ENCODE assay signal across 8 mouse cellular contexts in the genomic region with DNA sequence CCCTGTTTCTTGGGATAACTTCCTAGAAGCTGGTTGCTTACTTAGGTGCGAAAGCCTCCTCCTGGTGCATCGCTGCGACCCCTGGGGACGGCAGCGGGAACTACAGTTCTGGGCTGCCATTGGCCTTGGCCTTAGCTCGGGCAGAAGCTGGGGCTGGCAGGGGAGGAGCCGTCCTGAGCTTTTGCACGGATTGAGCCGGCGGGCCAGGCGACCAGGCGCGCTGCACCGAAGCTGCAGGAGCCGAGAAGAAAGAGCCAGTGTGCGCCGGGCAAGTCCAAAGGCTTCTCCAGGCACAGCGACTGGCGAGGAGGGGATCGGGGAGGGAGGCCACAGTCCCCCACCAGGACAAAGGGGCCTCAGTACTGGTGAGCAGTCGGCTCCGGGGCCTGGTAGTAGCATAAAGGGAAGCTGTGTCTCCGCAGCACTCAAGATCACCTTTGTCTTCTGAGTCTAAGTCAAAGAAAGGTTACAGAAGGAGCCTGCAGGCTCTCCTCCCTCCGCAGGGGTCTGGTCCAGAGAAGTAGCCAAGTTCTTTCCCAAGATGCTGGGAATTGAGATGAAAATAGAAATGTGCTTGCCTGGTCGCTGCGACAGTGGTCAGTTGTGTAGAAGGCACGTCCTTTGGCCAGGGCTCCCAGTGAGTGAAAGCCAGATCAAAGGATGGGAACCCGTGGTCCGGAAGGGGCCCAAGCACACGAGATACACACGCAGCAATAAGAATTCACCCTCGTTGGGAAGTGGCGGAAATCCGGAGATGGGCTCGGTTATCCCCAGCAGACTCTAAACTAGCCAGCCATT. TPM values are rescaled to one million over a fixed set of nuclear protein-coding genes. Genes with fewer than 3 reads are reported as not detected.
A peak's percentile ranks its signal among the peaks of the same experiment; 100 is the strongest.
DNase-seq lines count a peak whose midpoint lies in the region; ATAC-seq and TF ChIP-seq lines count a peak whose summit lies in the region.

No protein-coding gene starts in this region.

- 7% methylated on average over 35 of the region's 35 CpGs for WGBS in hindbrain, embryonic 10.5 days
- WGBS in lung, embryonic 15.5 days, result 6% methylated on average over 35 of the region's 35 CpGs
- WGBS in thymus, adult 2 months, result 33% methylated on average over 35 of the region's 35 CpGs

- peak; percentile 80 for ATAC-seq in frontal cortex, adult (ENCODE audit: low TSS enrichment)
- ATAC-seq in lung, embryonic 15.5 days (ENCODE audit: borderline replicate concordance, extremely low read depth, low FRiP score, low TSS enrichment), result peak; percentile 91

- H3K4me3 ChIP-seq in hindbrain, embryonic 10.5 days, result peak overlapping the region; percentile 59
- peak overlapping the region; percentile 45 for H3K4me3 ChIP-seq in lung, embryonic 15.5 days
- H3K4me3 ChIP-seq in thymus, adult 2 months (ENCODE audit: control insufficient read depth, insufficient read depth, low read length), result peak overlapping the region; percentile 19

- 0 out of 2 replicates have a peak, but pooled peaks cover 3% of the 10 kb centered on the region for H3K36me3 ChIP-seq in hindbrain, embryonic 10.5 days
- no peaks in the 10 kb centered on the region for H3K36me3 ChIP-seq in lung, embryonic 15.5 days
- H3K36me3 ChIP-seq in thymus, adult 2 months (ENCODE audit: control insufficient read depth, insufficient read depth, low read length), result no peaks in the 10 kb centered on the region

- peak overlapping the region; percentile 95 for H3K27ac ChIP-seq in hindbrain, embryonic 10.5 days
- peak overlapping the region; percentile 40 for H3K27ac ChIP-seq in lung, embryonic 15.5 days
- no peak overlapping the region for H3K27ac ChIP-seq in thymus, adult 2 months (ENCODE audit: control insufficient read depth, insufficient read depth, low read length)

- no peak for TF ChIP-seq POLR2A in thymus, adult 2 months (IDR thresholded peaks at IDR 0.05; ENCODE audit: control insufficient read depth, extremely low read depth, insufficient read depth, low read length, poor library complexity)

- peaks cover 16% of the 10 kb centered on the region for H3K4me1 ChIP-seq in hindbrain, embryonic 10.5 days (replicated peaks)
- peaks cover 6% of the 10 kb centered on the region for H3K4me1 ChIP-seq in lung, embryonic 15.5 days
- H3K4me1 ChIP-seq in thymus, adult 2 months (replicated peaks; ENCODE audit: control insufficient read depth, insufficient read depth, low read length), result peaks cover 20% of the 10 kb centered on the region

- H3K27me3 ChIP-seq in hindbrain, embryonic 10.5 days (ENCODE audit: insufficient read depth, poor library complexity, severe bottlenecking), result peaks cover 46% of the 10 kb centered on the region
- no peaks in the 10 kb centered on the region for H3K27me3 ChIP-seq in lung, embryonic 15.5 days
- no peaks in the 10 kb centered on the region for H3K27me3 ChIP-seq in thymus, adult 2 months (ENCODE audit: control insufficient read depth, insufficient read depth, low read length)

- peak overlapping the region; percentile 63 for H3K9ac ChIP-seq in lung, embryonic 15.5 days

- H3K4me2 ChIP-seq in lung, embryonic 15.5 days, result peak overlapping the region; percentile 82

- no peaks in the 10 kb centered on the region for H3K9me3 ChIP-seq in hindbrain, embryonic 10.5 days
- H3K9me3 ChIP-seq in lung, embryonic 15.5 days, result no peaks in the 10 kb centered on the region

- peak; percentile 98 for DNase-seq in Muller cell, postnatal 12 days (ENCODE audit: inconsistent ontology term)
- DNase-seq in cerebellum, adult 9-10 months, result peak; percentile 97
- DNase-seq in hindbrain, embryonic 10.5 days (ENCODE audit: low spot score), result peak; percentile 96
- peak; percentile 79 for DNase-seq in layer of hippocampus, adult 9-10 months (ENCODE audit: low spot score)
- peak; percentile 84 for DNase-seq in ovary, adult 18-20 months (ENCODE audit: low spot score)
- peak; percentile 92 for DNase-seq in thymus, adult 2 months

- peak; percentile 95 for TF ChIP-seq CTCF in thymus, adult 2 months (IDR thresholded peaks at IDR 0.05; ENCODE audit: borderline replicate concordance, control insufficient read depth, extremely low read depth, insufficient read depth, low read length, poor library complexity)

RNA-seq across cellular contexts. Expression of a gene that starts 8.0 kb away (rescaled TPM):
- 1.2 and 2.0 TPM in 2 replicates for polyA plus RNA-seq in hindbrain, embryonic 10.5 days (2016; fragmentation: Nextera tagmentation; extraction: Ambion mirVana)
- 1.2 and 1.3 TPM in 2 replicates for polyA plus RNA-seq in lung, embryonic 15.5 days (2015; fragmentation: Nextera tagmentation; extraction: Ambion mirVana)
- 0.57 and 0.66 TPM in 2 replicates for polyA plus RNA-seq in thymus, adult 2 months (2012; rRNA removed)

RNA-seq across cellular contexts. Expression of a gene that starts 50.7 kb away (rescaled TPM):
- 16.7 and 18.5 TPM in 2 replicates for polyA plus RNA-seq in hindbrain, embryonic 10.5 days (2016; fragmentation: Nextera tagmentation; extraction: Ambion mirVana)
- polyA plus RNA-seq in lung, embryonic 15.5 days (2015; fragmentation: Nextera tagmentation; extraction: Ambion mirVana), result 17.1 and 17.8 TPM in 2 replicates
- polyA plus RNA-seq in thymus, adult 2 months (2012; rRNA removed), result 16.8 and 20.0 TPM in 2 replicates

RNA-seq across cellular contexts. Expression of a gene that starts 59.1 kb away (rescaled TPM):
- polyA plus RNA-seq in hindbrain, embryonic 10.5 days (2016; fragmentation: Nextera tagmentation; extraction: Ambion mirVana), result 142 and 175 TPM in 2 replicates
- 117 and 126 TPM in 2 replicates for polyA plus RNA-seq in lung, embryonic 15.5 days (2015; fragmentation: Nextera tagmentation; extraction: Ambion mirVana)
- polyA plus RNA-seq in thymus, adult 2 months (2012; rRNA removed), result 21.7 and 23.4 TPM in 2 replicates
